26 mouse cellular contexts compared by ENCODE assay signal in the genomic region with DNA sequence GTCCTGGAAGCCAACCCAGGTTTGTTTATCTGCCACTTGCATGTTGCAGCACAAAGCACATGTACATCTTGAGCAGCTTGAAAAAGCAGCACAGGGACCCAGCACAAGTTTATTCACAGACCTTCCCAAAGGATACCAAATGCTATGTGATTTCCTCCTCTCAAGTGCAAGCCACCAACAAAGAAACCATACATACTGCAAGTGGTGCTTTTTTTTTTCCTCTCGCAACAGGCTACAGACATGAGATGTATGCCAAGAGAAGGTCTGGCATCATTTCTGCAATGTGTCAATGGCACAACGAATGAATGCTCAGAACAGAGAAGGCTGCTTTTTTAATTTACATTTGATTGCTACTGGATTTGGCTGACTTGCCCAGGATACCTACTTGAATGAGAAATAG.
DNase-seq lines count a peak whose midpoint lies in the region; ATAC-seq and TF ChIP-seq lines count a peak whose summit lies in the region.
"Had no signal": no experiment of that assay in that cellular context is flagged by ENCODE, and none has a peak within 500 bp of the region (broad histone marks: within the 10 kb centered on the region; RNA-seq: fewer than 3 reads in every experiment).

No protein-coding gene starts in this region.

- H3K27ac ChIP-seq in forebrain, embryonic 15.5 days (replicated peaks), result peak overlapping the region; percentile 27; the same call in 1 of the 2 replicates
- no peak overlapping the region for H3K27ac ChIP-seq in forebrain, embryonic 11.5 days (ENCODE audit: low read depth, low read length)
- H3K27ac ChIP-seq in midbrain, postnatal 0 days (ENCODE audit: low read depth, low read length), result no peak overlapping the region
- H3K27ac ChIP-seq in midbrain, embryonic 16.5 days (ENCODE audit: low read length), result no peak overlapping the region
- H3K27ac ChIP-seq: embryonic facial prominence, embryonic 12.5 days; embryonic facial prominence, embryonic 15.5 days; heart, adult 2 months; heart, embryonic 10.5 days; heart, embryonic 13.5 days; hindbrain, embryonic 12.5 days; hindbrain, embryonic 15.5 days; intestine, embryonic 15.5 days had no signal

- no peaks in the 10 kb centered on the region for H3K36me3 ChIP-seq in forebrain, embryonic 15.5 days
- H3K36me3 ChIP-seq in forebrain, embryonic 11.5 days (ENCODE audit: control insufficient read depth, insufficient read depth, low read length), result no peaks in the 10 kb centered on the region
- H3K36me3 ChIP-seq in midbrain, postnatal 0 days (ENCODE audit: insufficient read depth, low read length), result no peaks in the 10 kb centered on the region
- no peaks in the 10 kb centered on the region for H3K36me3 ChIP-seq in midbrain, embryonic 16.5 days (ENCODE audit: control insufficient read depth, insufficient read depth, low read length)
- H3K36me3 ChIP-seq: embryonic facial prominence, embryonic 12.5 days; embryonic facial prominence, embryonic 15.5 days; heart, embryonic 10.5 days; heart, embryonic 13.5 days; hindbrain, embryonic 12.5 days; hindbrain, embryonic 15.5 days; intestine, embryonic 15.5 days had no signal

- no peak for TF ChIP-seq CTCF in midbrain, postnatal 0 days (IDR thresholded peaks at IDR 0.05)

- no peaks in the 10 kb centered on the region for H3K9me3 ChIP-seq in forebrain, embryonic 15.5 days
- no peaks in the 10 kb centered on the region for H3K9me3 ChIP-seq in forebrain, embryonic 11.5 days (ENCODE audit: control insufficient read depth, low read length)
- H3K9me3 ChIP-seq in midbrain, postnatal 0 days (ENCODE audit: low read length), result no peaks in the 10 kb centered on the region
- H3K9me3 ChIP-seq in midbrain, embryonic 16.5 days (replicated peaks; ENCODE audit: control insufficient read depth, low read length, poor library complexity, severe bottlenecking), result no peaks in the 10 kb centered on the region
- H3K9me3 ChIP-seq: embryonic facial prominence, embryonic 12.5 days; embryonic facial prominence, embryonic 15.5 days; heart, embryonic 10.5 days; heart, embryonic 13.5 days; hindbrain, embryonic 12.5 days; hindbrain, embryonic 15.5 days; intestine, embryonic 15.5 days had no signal

- no peaks in the 10 kb centered on the region for H3K27me3 ChIP-seq in forebrain, embryonic 15.5 days
- H3K27me3 ChIP-seq in forebrain, embryonic 11.5 days (ENCODE audit: control insufficient read depth, insufficient read depth, low read length), result peaks cover 8% of the 10 kb centered on the region; the same call in 1 of the 2 replicates
- no peaks in the 10 kb centered on the region; the same call in 1 of the 2 replicates for H3K27me3 ChIP-seq in midbrain, postnatal 0 days (ENCODE audit: insufficient read depth, low read length)
- H3K27me3 ChIP-seq in midbrain, embryonic 16.5 days (ENCODE audit: control insufficient read depth, insufficient read depth, low read depth, low read length), result peaks cover 2% of the 10 kb centered on the region; the same call in 1 of the 2 replicates
- H3K27me3 ChIP-seq: embryonic facial prominence, embryonic 15.5 days had no signal

- WGBS in forebrain, embryonic 15.5 days, result 39% methylated on average over 2 of the region's 2 CpGs
- 79% methylated on average over 2 of the region's 2 CpGs for WGBS in forebrain, embryonic 11.5 days
- 59% methylated on average over 2 of the region's 2 CpGs for WGBS in midbrain, postnatal 0 days
- 63% methylated on average over 2 of the region's 2 CpGs for WGBS in midbrain, embryonic 16.5 days

- DNase-seq in cerebellum, postnatal 10 days, result peak; percentile 17 to 28
- no peak for DNase-seq in cerebellum, postnatal 4 days (ENCODE audit: low spot score in 2 of 2)
- DNase-seq in forebrain, embryonic 11.5 days (ENCODE audit: low spot score), result no peak
- peak; percentile 44 for DNase-seq in midbrain, postnatal 0 days (ENCODE audit: low spot score)
- DNase-seq in thymus, postnatal 36 days, result no peak
- no peak for DNase-seq in ovary, postnatal 14 days (ENCODE audit: low spot score)
- DNase-seq: adrenal gland, adult 8-10 months; adrenal gland, postnatal 25 days; cerebellum, adult 11-12 months; cerebellum, adult 8-10 months; gastrocnemius, postnatal 10 days; gastrocnemius, postnatal 36 days; heart, adult 2 months; heart, postnatal 14 days; heart, postnatal 4 days; kidney, adult 11 months had no signal

- H3K9ac ChIP-seq in forebrain, embryonic 15.5 days (replicated peaks), result no peak overlapping the region
- H3K9ac ChIP-seq in forebrain, embryonic 11.5 days (ENCODE audit: low read length), result no peak overlapping the region
- no peak overlapping the region for H3K9ac ChIP-seq in midbrain, postnatal 0 days (replicated peaks; ENCODE audit: low read length, poor library complexity, severe bottlenecking)
- no peak overlapping the region for H3K9ac ChIP-seq in midbrain, embryonic 16.5 days (ENCODE audit: low read depth, low read length)
- H3K9ac ChIP-seq: embryonic facial prominence, embryonic 12.5 days; embryonic facial prominence, embryonic 15.5 days; heart, embryonic 13.5 days; hindbrain, embryonic 12.5 days; hindbrain, embryonic 15.5 days; intestine, embryonic 15.5 days had no signal

- H3K4me2 ChIP-seq in forebrain, embryonic 15.5 days (replicated peaks), result no peak overlapping the region
- no peak overlapping the region for H3K4me2 ChIP-seq in forebrain, embryonic 11.5 days (ENCODE audit: low read depth, low read length, severe bottlenecking)
- no peak overlapping the region for H3K4me2 ChIP-seq in midbrain, postnatal 0 days (ENCODE audit: low read depth, low read length, poor library complexity, severe bottlenecking)
- no peak overlapping the region for H3K4me2 ChIP-seq in midbrain, embryonic 16.5 days (ENCODE audit: low read length)
- H3K4me2 ChIP-seq: embryonic facial prominence, embryonic 12.5 days; embryonic facial prominence, embryonic 15.5 days; heart, embryonic 13.5 days; hindbrain, embryonic 12.5 days; hindbrain, embryonic 15.5 days; intestine, embryonic 15.5 days had no signal

- ATAC-seq in forebrain, embryonic 15.5 days (replicated peaks), result peak; percentile 74
- ATAC-seq in forebrain, embryonic 11.5 days (replicated peaks; ENCODE audit: low FRiP score), result no peak
- ATAC-seq in midbrain, postnatal 0 days (ENCODE audit: low FRiP score), result no peak
- ATAC-seq in midbrain, embryonic 16.5 days, result no peak
- ATAC-seq: activated CD4-positive, CD25-positive, alpha-beta regulatory T cell, adult 4 months; intestine, embryonic 15.5 days had no signal

- no peak overlapping the region for H3K4me3 ChIP-seq in forebrain, embryonic 15.5 days
- H3K4me3 ChIP-seq in forebrain, embryonic 11.5 days (ENCODE audit: low read depth, low read length), result no peak overlapping the region
- H3K4me3 ChIP-seq in midbrain, postnatal 0 days (ENCODE audit: low read depth, low read length), result no peak overlapping the region
- H3K4me3 ChIP-seq in midbrain, embryonic 16.5 days (ENCODE audit: low read depth, low read length), result no peak overlapping the region
- H3K4me3 ChIP-seq: embryonic facial prominence, embryonic 12.5 days; embryonic facial prominence, embryonic 15.5 days; heart, adult 2 months; heart, embryonic 10.5 days; heart, embryonic 13.5 days; hindbrain, embryonic 12.5 days; hindbrain, embryonic 15.5 days; intestine, embryonic 15.5 days had no signal

- 0 out of 2 replicates have a peak, but pooled peaks cover 6% of the 10 kb centered on the region for H3K4me1 ChIP-seq in forebrain, embryonic 15.5 days
- H3K4me1 ChIP-seq in forebrain, embryonic 11.5 days (replicated peaks; ENCODE audit: control insufficient read depth, insufficient read depth, low read length), result no peaks in the 10 kb centered on the region
- no peaks in the 10 kb centered on the region for H3K4me1 ChIP-seq in midbrain, postnatal 0 days (ENCODE audit: insufficient read depth, low read length)
- no peaks in the 10 kb centered on the region for H3K4me1 ChIP-seq in midbrain, embryonic 16.5 days (ENCODE audit: control insufficient read depth, insufficient read depth, low read length)
- H3K4me1 ChIP-seq: embryonic facial prominence, embryonic 12.5 days; embryonic facial prominence, embryonic 15.5 days; heart, embryonic 10.5 days; heart, embryonic 13.5 days; hindbrain, embryonic 12.5 days; hindbrain, embryonic 15.5 days; intestine, embryonic 15.5 days had no signal

Comparison
In these comparisons a context has a peak if more than half of its experiments do, and no peak if none do; other contexts are left out.
1. DNase-seq: peak in cerebellum, postnatal 10 days (2 of 2) and midbrain, postnatal 0 days (single experiment); none in cerebellum, postnatal 4 days (0 of 2), forebrain, embryonic 11.5 days (single experiment), thymus, postnatal 36 days (0 of 2) and ovary, postnatal 14 days (single experiment).